Mouse (Mus musculus): ENCODE measurements around the gene Hpd.

GRCm38 (mm10) chr5:123125105-123125504 is 57.4 kb downstream of the Hpd start:
- TF ChIP-seq CTCF (IDR thresholded peaks at IDR 0.05; ENCODE audit: control insufficient read depth, insufficient read depth, insufficient read length) (no peak), USF1 (IDR thresholded peaks at IDR 0.05; ENCODE audit: low read depth) (no peak), MAX (IDR thresholded peaks at IDR 0.05) (no peak), MYOG (IDR thresholded peaks at IDR 0.05; ENCODE audit: control insufficient read depth, extremely low read depth, insufficient read length) (no peak)
